Mouse (Mus musculus) NIH3T3 (cell line): ENCODE measurements around the gene Irf2bpl.

Experiments used
- DNase-seq: peaks from one replicate; pipeline ENCODE4 v3.0.0-alpha.2; 2012; ENCODE audit warnings: low read depth

Gene Irf2bpl

DNA sequence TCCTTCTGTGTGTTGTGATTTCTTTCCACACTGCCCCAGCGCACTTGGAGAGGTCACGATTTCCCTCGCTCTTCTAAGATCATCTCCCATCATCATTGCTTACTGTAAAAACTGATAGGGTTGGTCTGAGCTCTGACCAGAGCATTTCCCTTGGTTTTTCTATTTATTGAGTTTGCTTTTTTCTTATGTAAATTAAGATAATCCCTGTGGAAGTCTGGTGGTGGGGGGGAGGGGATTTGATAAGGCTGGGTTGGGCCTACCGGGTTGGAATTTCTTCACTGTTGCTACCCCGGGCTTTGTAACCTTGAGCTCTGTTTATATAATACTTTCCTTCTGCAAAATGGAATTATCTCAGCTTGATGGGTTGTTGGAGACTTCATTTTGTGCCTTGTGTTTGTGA lies 1.1 kb upstream of the Irf2bpl start:
- DNase-seq: no peak

DNA sequence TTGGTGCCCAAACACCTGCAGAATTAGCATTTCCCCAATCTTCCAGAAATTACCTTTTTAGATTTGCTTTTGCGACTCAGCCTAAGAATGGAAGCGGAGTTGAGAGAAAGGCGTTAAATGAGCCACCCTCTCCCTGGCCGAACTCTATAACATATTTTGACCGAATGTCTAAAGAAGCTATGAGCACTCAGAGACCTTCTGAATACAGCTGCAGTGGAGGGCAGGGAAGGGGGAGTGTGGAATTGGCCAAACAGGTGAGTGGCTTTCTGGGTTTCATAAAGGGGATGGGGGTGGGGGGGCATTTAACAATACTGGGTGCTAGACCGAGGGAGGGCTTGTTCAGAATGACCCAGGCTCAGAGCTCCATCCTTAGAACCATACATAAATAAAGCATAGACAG lies 738 bp upstream of the Irf2bpl start:
- no peak for DNase-seq

DNA sequence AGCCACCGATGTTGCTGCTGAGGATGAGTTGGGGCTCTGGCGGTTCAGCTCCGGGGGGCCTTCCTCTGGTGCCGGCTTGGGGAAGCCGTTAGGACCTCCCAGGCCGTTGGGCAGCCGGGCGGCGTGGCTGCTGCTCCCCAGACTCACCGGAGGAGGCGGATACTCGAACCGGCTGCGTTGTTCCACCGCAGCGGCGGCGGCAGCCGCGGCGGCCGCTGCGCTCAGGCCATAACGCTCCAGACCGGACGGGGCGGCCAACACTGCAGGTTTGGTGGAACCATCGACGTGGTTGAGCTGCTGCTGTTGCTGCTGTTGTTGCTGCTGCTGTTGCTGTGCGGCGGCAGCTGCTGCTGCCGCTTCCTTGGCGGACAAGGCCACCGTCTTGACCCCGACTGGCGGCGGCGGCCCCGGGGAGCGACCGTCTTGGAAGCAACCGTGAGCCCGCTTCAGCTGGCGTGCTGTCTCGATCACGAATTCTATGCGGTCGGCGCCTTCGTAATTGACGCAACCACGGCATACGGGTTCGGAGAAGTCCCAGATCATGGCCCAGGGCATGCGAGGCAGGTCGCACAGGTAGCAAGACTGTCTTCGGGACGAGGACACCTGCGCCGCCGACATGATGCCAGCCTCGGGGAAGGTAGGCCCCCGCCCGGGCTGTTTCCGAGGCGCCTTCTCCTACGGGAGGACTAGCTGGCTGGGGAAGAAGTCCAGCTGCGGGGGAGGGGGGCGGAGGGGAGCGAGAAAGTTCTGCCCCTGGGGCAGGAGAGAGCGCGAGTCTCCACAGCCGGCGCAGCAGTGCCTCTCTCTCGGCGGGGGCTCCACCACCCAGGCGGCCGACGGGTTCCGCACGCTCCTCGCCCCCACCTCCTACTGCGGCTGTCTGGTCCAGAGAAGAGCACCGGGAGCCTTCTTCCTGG lies 1.1 kb downstream of the Irf2bpl start:
- peak; percentile 81 for DNase-seq

DNA sequence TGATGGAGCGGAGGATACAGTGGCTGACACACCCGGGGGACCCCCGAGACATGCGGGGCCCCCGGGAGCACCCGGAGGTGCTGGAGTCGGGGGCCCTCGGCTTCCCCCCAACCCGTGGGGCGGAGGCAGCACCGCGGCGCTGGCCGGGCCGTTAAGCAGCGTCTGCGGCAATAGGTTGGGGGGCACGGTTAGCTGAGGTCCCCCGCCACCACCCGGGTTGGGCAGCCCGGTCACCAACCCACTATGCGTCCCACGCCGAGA lies 1.6 kb downstream of the Irf2bpl start:
- DNase-seq: no peak

DNA sequence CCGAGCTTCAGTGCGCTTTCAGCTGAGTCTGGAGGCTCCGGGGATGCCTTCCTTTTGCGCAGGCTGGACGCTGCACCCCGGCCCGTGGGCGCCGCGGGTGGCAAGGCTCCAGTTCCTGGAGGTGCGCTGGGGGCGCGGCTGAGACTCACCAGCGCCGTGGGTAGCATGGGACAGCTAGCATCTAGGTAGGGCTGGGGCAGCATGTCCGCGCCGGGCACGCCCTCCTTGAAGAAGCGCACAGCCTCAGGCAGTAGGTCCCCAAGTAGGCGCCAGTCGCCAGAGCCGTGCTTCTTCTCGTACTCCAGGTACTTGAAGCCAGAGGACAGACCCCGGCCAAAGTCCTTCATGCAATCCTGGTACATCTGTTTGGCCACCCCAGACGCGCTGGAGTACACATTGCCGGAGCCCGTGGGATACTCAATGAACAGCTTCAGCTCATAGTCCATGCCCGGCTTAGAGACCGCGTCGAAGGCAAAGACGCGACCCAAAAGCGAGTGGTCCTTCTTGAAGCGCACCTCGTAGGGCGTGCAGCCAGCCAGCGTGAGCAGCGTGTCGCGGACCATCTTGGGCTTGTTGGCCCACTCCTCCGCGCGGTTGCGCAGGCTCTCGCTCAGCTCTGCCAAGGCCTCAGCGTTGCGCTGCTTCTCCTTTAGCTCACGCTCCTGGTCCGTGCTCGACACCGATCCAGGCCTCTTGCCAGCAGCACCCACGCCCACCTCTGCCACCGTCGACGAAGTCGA lies 2.1 kb downstream of the Irf2bpl start:
- DNase-seq: peak; percentile 82

DNA sequence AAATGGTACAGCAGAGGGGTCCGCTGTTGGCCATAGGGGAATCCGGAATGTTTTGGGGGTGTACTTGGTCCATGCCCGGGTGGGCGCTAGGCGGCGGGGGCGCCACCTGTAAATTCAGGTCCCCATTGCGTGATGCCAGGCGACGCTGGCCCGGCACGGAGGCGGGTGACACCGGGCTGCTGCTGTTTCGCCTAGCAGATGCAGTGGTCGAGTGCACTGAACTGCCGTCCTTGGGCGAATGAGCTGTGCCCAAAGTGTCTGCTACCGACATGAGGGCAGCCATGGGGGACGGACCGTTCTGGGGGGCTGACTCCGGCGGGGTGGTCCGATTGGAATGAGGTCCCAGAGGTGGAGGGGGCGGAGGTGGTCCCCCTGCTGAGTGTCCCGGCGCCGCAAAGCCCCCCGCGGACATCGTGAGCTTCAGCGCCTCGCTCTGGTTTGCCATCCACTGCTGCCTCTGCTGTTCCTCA lies 2.8 kb downstream of the Irf2bpl start:
- peak; percentile 42 for DNase-seq

DNA sequence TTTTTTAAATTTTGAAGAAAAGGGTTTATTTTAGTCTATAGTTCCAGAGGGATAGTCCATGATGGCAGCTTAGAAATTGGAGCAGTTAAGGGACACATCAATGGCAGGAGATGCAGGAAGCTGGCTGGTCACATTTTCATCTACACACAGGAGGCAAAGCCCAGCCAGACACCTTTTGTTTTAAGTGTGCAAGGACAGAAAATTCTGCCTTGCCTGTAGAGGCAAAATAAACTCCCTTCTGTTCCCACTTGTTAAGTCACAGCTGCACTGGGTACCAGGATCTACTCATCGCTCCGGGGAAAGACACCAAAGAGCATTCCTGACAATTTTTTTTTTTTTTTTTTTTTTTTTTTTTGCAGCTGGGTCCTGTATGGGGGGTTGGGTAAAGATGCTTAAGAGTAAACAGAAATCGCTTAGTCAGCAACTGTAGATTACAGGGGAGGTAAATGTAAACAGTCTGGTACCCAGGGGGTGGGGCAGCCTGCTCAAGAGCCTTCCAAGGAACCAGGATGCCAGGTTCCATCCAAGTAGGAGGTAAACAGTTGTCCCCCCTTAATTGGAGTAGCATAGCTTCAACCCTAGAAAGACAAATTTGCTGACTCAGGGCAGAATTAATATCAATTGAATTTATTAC lies 4.4 kb downstream of the Irf2bpl start:
- DNase-seq: no peak

DNA sequence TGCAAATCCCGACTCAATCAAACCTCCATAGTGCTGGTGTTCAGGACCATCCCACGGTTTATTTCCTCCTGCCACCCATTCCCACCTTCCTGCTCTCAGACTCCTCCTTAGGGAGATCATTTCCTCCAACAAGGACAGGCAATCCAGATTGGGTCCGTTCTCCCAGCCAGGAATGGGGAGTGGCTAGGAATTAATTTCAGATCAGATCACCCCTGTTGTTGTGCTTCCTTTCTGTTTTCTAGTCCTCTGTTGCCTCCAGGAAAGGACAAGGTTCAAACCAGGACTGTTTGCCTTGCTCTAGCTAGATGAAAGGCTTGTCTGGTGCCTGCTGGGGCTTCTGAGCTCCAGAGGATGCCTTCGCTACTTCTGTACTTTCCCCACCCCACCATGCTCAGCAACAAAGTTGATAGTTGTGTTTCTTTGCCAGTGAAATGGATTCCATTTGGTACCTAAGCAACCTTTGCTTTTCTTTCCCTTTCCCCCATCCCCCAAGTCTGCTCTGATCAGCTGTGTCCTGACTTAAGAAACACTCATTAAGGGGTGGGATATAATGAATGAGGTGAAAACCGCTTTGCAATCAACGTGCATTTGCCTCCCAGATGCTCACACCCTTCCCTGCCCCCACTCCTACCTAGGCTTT lies 5.0 kb downstream of the Irf2bpl start:
- no peak for DNase-seq

DNA sequence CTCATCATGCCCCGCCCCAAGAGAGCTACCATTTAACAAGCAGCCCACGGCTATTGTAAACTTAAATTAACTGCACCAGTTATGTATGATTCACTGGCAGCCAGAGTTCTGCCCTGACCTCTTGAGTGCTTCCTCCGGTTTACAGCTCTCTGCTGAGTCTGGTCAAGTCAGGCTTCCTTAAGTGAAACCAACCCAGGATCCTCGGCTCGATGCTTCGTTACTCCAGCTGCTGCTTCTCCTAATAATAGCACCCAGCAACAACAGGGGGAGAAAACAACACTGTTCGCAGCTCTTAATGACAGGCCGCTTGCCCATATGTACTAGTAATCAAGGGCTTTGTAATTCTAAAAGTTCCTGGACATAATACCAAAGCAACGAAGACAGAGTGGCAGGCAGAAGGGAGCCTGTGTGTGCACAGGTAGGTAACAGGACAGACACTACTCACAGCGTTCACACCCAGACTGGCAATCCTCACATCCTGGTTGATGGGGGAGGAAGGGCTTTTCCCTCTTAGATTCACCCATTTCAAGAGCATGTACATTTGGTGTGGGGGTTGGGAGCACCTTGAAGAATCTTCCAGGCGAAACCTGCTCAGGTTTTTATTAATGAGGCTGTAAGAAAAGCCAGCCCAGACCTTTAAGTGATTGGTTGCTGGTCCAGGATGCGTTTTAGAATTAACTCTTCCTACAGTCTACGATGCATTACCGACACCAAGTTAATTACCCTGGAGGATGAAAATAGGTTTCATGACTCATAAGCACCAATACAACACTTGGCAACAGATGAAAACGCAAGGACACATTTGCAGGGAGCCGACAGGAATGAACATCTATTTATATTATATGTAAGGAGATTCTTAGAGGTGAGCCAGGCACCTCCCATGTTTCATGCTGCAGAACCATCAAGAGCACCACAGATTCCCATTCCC lies 5.9 kb downstream of the Irf2bpl start:
- DNase-seq: peak; percentile 73

DNA sequence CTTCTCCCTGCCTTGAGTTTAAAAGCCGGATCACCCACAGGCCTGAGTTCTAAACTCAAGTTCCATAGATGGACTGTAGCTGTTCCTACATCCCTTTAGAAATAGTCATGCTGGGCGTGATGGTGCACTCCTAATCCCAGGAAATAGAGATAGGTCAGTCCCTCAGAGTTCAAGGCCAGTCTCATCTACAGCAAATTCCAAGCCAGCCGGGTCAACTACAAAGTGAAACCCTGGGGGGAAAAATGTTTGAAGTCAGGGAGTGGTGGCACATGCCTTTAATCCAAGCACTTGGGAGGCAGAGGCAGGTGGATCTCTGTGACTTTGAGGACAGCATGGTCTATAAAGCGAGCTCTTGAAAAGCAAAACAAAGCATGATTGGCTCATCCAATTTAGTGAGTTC lies 7.6 kb downstream of the Irf2bpl start:
- no peak for DNase-seq

DNA sequence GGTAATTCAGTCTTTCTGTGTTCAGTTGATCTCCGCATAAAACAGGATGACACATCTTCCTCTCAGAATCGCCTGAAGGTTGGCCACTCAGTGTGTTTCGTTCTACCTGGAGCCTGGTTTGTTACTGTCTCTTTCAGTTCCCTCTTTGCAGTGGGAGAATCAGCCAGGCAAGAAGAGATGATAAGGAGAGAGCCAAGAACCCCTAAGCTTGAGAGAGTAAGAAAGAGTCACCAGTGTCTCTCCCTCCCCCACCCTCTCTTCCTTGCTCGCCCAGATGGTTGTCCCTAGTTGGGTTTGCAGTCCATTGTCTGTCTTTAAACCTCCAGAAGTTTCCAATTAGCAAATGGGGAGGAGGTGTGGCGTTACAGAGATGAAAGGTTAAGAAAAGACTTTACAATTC lies 8.5 kb downstream of the Irf2bpl start:
- DNase-seq: no peak

DNA sequence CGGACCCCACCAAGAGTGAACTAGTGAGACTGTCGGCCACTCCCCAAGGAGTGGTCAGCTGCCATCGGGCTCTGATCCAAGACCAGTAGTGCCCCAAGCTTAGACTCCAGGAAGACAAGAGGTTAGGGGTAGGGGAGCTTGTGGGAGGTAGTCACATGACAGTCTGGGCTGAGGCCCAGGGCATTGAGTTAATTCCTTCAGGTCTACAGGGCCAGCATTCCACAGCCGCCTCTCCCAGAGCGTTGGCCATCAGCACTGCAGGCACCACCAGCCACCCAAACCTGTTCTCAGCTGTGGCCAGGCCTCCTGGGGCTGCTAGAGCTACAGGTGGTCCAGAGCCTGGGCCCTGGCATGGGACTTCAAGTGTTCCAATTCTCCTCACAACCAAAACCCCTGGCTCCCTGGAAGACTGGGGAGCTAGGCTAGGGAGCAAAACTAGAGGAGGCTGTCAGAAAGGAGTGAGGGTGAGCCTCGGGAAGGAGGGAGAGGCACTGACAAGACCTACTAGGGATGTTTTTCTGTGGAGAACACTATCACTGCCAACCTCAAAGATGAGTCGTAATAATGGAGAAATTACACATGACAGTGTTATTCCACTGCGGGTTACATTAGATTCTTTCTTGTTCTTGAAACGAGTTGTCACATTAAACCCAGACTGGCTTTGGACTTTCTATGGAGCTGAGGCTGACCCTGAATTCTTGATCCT lies 12.1 kb downstream of the Irf2bpl start:
- DNase-seq: peak; percentile 87

DNA sequence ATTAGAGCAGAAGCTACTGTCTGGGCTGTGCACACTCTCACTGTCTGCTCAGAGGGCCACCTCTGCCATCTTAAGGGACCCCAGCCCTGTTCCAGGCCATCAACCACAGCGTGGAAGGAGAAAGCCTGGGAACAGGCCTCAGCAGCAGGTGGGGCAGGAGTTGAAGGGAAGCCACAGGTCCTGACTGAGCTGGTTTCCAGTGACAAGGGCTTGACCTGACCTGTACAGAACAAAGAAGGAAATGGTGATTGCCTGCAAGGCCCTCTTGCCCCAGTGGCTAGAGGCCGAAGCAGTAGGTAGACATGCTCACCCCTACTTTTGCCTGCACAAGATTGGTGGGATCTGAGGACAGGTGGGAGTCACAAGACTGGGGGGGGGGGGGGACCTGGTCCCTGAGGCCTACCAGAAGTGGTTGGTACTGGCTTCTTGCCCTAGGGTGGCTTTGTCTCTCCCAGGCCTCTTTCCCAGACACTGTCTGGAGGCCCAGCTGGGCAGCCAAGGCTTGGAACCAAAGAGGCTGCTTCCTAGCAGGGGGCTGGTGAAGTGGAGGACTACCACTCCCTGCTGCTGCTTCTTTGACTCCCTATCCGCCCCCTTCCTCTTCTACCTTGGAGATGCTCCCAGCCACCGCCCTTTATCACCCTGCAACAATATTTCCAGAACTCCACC lies 12.8 kb downstream of the Irf2bpl start:
- DNase-seq: no peak

DNA sequence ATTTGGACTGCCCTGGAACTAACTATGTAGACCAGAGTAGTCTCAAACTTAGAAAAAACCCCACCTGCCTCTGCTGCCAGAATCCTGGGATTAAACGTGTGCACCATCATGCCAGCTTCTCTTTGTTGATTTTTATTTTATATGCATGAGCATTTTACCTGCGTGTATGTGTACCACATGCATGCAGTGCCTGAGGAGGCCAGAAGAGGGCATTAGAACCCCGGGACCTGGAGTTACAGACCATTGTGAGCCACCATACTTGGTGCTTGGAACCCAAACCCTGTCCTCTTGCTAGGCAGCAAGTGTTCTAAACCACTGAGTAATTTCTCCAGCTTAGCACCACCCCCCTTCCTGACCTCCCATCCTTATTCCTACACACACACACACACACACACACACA lies 13.6 kb downstream of the Irf2bpl start:
- DNase-seq: peak; percentile 23

DNA sequence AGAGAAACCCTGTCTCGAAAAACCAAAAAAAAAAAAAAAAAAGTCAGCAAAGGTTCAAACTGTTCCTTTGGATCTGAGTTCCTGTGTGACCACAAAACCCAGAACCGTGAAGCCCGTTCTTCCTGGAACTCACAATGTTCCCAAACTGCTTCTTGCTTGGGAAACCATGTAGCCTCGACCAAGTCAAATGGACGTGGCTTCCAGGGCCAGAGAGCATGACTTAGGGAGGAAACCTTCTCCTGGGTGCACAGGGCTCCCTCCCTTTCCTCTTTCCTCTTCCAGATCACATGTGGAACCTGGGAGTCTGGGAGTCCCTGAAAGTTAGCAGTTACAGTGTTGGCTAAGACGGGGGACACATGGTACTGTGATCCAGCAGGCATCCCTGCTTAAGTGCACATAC lies 14.8 kb downstream of the Irf2bpl start:
- DNase-seq: no peak

DNA sequence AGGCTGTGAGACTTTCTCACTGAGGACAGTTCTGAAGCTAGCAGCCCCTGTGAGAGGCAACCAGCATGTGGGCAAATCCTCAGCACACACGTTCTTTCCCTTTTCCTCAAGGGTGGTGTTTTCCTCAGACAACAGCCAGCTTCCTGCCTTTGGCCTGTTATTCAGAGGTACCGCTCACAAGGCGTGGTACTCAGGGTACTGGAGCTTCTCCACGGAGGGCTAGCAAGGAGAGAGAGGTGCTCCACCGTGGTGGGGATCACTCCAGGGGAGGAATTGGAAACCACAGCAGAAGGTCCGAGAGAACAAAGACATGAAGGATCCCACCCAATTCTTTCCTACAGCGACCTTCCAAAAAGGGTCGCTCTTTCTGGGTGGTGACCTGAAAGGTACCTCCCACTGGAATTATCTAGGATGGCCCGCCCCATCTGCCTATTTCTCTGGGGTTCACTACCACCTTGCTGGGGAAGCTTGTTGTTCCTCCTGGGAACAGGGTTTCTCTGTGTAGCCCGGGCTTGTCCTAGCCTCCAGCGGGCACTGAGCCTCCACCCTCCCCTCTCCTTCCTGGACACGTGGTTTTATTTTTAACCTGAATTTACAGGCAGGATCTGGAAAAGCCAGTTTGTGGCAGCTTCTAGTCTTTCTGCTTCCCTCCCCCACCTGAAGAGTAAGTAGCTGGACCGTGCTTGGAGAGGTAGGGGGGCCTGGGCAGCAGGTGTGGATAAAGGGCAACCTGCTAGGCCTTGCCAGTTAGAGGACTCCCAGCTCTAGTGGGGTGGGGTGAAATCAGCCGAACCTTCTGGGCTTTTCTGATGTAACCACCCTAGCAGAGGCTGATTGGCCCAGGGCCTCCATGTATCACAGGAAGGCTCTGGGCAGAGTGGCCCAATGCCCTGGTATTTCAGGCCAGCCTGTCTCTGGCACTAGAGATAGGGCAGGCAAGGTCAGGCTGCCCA lies 17.1 kb downstream of the Irf2bpl start:
- no peak for DNase-seq

DNA sequence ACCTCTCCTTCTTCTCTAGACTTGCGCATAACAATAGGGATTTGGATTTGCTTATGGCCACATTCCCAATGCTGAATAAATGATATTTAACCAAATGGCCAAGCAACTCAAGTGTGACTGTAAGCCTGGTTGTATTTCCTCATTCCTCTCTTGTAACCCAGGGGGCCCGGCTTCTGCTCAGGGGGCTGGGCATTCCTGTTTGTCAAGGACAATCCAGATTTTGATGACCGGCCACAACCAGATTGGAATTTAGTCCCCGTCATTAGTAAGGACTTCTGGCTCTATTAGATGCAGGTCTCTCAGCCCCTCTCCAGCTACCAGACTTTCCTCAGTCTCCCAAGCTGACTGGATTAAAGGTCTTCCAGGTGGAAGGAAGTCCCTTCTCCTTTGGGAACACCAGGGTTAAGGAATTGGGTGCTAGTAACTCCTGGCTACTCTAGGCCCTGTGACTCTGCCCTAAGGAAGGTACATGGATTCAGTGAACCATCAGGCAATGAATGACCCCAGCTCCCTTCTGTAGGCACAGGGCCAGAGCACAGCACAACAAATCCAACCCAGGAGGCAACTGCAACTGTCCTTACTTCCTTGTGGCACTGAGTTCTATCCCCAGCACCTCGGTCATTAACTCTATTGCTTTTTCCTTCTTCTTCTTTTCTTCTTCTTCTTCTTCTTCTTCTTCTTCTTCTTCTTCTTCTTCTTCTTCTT lies 20.1 kb downstream of the Irf2bpl start:
- DNase-seq: no peak
